Mouse (Mus musculus) heart, postnatal 10 days (tissue): ENCODE measurements at regions not wholly inside any gene's neighbourhood (a gene's known extent, or its start where the extent isn't known, plus 50 kb on each side); places are given as distances from the start of the nearest gene placed in this dataset.

Experiments
- DNase-seq, 2 experiments: peaks; one replicate each; pipeline ENCODE4 v3.0.0; 2021
- intact Hi-C: fragments of 180-260 bp; cut with DNase I; formaldehyde crosslinking; loops from one replicate; pipeline ENCODE4 v1.15.1; 2025

DNA sequence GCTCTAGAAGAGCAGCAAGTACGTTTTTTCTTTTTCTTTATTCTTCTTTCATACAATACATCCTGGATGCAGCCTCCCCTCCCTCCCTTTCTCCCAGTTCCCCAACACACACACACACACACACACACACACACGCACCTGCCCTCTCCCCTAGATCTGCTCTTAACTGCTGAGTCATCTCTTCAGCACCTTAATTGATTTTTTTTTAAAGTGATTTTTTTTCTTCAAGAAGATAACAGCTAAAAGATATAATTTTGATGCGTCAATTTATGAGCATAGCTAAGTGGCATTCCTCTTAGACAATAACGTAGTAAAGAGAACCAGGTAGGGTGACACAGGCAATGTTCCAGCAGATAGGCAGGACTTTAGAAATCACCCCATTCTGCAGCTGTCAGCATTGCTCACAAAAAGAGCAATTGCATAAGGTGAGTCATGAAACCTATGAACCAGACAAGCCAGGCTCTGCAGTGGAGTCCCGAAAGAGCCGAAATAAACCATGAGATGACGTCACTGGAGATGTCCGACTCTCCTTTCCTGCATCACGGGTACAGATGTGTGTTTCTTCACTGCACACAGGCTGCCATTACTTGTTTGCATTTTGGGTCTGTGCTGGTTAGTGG lies 63.9 kb upstream of the Tnrc6a start:
- no peak for DNase-seq

GRCm38 (mm10) chr7:123063264-123064011 lies 60.2 kb upstream of the Tnrc6a start:
- DNase-seq: peak in 1 of 2 experiments; percentile 24

More for the DNA sequence above, 63.9 kb upstream of the Tnrc6a start:
- intact Hi-C loops: no loop called here

GRCm38 (mm10) chr7:123065951-123066351 lies 57.7 kb upstream of the Tnrc6a start:
- intact Hi-C loops: no loop called here
- DNase-seq: peak; percentile 29 to 30

More at GRCm38 (mm10) chr7:123063264-123064011, 60.2 kb upstream of the Tnrc6a start:
- intact Hi-C loops: no loop called here

DNA sequence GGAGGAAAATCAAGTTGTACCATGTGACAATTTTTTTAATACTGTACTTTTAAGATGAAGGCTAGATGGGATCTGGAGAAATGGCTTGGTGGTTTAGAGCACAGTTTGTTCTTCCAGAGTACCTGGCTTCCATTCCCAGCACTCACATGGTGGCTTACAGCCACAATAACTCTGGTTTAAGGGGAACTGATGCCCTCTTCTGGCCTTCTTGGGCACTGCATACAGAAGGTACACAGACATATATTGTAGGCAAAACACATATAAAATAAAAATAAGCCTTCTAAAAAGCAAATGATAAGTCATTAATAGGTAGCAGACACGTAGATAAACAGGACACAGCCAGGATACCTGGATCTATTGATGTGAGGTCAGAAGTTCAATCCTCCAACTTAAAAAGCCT lies 56.3 kb upstream of the Tnrc6a start:
- intact Hi-C loops: no loop called here
- DNase-seq: no peak

GRCm38 (mm10) chr7:123068241-123068640 lies 55.4 kb upstream of the Tnrc6a start:
- intact Hi-C loops: no loop called here
- no peak for DNase-seq

- peak; percentile 34 to 46 for DNase-seq
- intact Hi-C loops: no loop called here
Observed at GRCm38 (mm10) chr7:123068715-123069273, 54.9 kb upstream of the Tnrc6a start.

GRCm38 (mm10) chr7:123069280-123069679 lies 54.4 kb upstream of the Tnrc6a start:
- DNase-seq: peak; percentile 27 to 41
- intact Hi-C loops: no loop called here

DNA sequence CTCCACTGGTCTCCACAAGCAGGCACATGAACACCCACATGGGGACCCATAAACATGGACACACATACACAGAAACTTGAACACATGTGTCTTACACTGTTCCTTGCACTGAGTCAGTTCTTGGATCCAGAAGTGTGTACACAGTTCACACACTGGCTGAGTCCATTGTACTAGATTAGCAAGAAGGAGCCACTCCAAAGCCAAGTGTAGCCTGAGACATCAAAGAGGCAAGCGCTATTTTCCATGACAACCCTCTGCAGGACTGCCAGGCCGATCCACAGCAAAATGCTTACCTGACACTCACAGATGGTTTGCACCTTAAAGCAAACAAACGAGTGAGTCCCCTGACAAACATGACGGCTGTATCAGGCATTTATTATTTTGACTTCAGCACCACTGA lies 52.8 kb upstream of the Tnrc6a start:
- intact Hi-C loops: no loop called here
- DNase-seq: no peak
